Mouse (Mus musculus): Measurements from ENCODE around the gene Cd99l2.
"Not testable (repeated sequence)": the region's sequence is repeated elsewhere in the genome, so short reads cannot be mapped to it uniquely, and the experiment has no call there.

Gene Cd99l2

GRCm38 (mm10) chrX:71492634-71493278 is at the start of gene Cd99l2:
Cd99l2 (minus strand) TSS chrX:71492849.
- DNase-seq = peak; percentile 93

- no peak for DNase-seq
These were observed 48.3 kb upstream of the Cd99l2 start for GRCm38 (mm10) chrX:71540821-71541510.

GRCm38 (mm10) chrX:71537791-71538190 is 45.1 kb upstream of the Cd99l2 start:
- DNase-seq = no peak

- peak; percentile 12 for DNase-seq
These were observed 41.5 kb upstream of the Cd99l2 start for GRCm38 (mm10) chrX:71534102-71534501.

GRCm38 (mm10) chrX:71532635-71533034 is 40.0 kb upstream of the Cd99l2 start:
- peak; percentile 59 for DNase-seq

GRCm38 (mm10) chrX:71528646-71529045 is 36.0 kb upstream of the Cd99l2 start:
- DNase-seq = no peak

- DNase-seq = no peak
These were observed 35.5 kb upstream of the Cd99l2 start for GRCm38 (mm10) chrX:71528150-71528549.

GRCm38 (mm10) chrX:71527461-71527860 is 34.8 kb upstream of the Cd99l2 start:
- no peak for DNase-seq

GRCm38 (mm10) chrX:71525593-71526299 is 33.1 kb upstream of the Cd99l2 start:
- DNase-seq = no peak

- DNase-seq = peak; percentile 29
These were observed 31.7 kb upstream of the Cd99l2 start for GRCm38 (mm10) chrX:71524310-71524709.

- no peak for DNase-seq
These were observed 30.2 kb upstream of the Cd99l2 start for GRCm38 (mm10) chrX:71522889-71523288.

GRCm38 (mm10) chrX:71519252-71519651 is 26.6 kb upstream of the Cd99l2 start:
- peak; percentile 8 for DNase-seq

- DNase-seq = not testable (repeated sequence)
These were observed 13.9 kb upstream of the Cd99l2 start for GRCm38 (mm10) chrX:71506591-71506990.

- DNase-seq = peak; percentile 23
These were observed 619 bp upstream of the Cd99l2 start for GRCm38 (mm10) chrX:71493279-71493656.

GRCm38 (mm10) chrX:71491931-71492633 is 567 bp downstream of the Cd99l2 start:
- DNase-seq = no peak

- DNase-seq = no peak
These were observed 3.3 kb downstream of the Cd99l2 start for GRCm38 (mm10) chrX:71489353-71489752.

- no peak for DNase-seq
These were observed 10.4 kb downstream of the Cd99l2 start for GRCm38 (mm10) chrX:71482244-71482643.

- no peak for DNase-seq
These were observed 16.7 kb downstream of the Cd99l2 start for GRCm38 (mm10) chrX:71475992-71476391.

- peak; percentile 38 for DNase-seq
These were observed 17.2 kb downstream of the Cd99l2 start for GRCm38 (mm10) chrX:71475497-71475896.

GRCm38 (mm10) chrX:71475084-71475483 is 17.6 kb downstream of the Cd99l2 start:
- DNase-seq = no peak

GRCm38 (mm10) chrX:71474296-71474956 is 18.2 kb downstream of the Cd99l2 start:
- peak; percentile 75 for DNase-seq

GRCm38 (mm10) chrX:71468639-71469295 is 23.9 kb downstream of the Cd99l2 start:
- DNase-seq = peak; percentile 51
